Comparison of ENCODE assay signal across 15 mouse cellular contexts in the genomic region with DNA sequence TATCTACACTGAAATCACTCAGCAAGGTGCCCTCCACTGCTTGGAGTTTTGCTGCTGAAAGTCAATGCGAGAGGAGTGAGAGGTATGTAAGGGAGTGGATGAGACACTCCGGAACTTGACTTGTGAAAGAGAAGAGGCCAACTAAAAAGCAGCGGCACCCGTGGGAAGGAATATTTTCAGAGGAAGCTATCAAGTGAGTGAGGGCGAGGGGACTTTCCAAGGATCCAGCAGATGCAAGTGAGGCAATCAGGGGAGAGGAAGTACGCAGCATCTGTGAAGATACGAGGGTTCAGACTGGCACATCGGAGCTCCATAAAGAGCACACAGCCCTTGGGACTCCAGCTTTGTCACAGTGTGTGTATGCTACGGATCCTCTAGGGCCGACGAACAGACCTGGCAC. TPM values are rescaled to one million over a fixed set of nuclear protein-coding genes. Genes with fewer than 3 reads are reported as not detected.
A peak's percentile ranks its signal among the peaks of the same experiment; 100 is the strongest.
DNase-seq lines count a peak whose midpoint lies in the region; ATAC-seq lines count a peak whose summit lies in the region.
"Had no signal": no experiment of that assay in that cellular context is flagged by ENCODE, and none has a peak within 500 bp of the region (broad histone marks: within the 10 kb centered on the region; RNA-seq: fewer than 3 reads in every experiment).

No protein-coding gene starts in this region.

- DNase-seq in heart, adult 9 months (ENCODE audit: low spot score in 2 of 2), result peak; percentile 42 to 54
- peak; percentile 74 for DNase-seq in CD4-positive helper T cell, adult 2 months (ENCODE audit: low read depth, low spot score)
- DNase-seq in retina, embryonic 14.5 days (ENCODE audit: low spot score), result no peak
- no peak for DNase-seq in ovary, adult 18-20 months (ENCODE audit: low spot score)
- DNase-seq: cerebellum, postnatal 25 days; forebrain, postnatal 0 days; gastrocnemius, postnatal 14 days had no signal

- peaks cover 27% of the 10 kb centered on the region for H3K4me1 ChIP-seq in heart, embryonic 11.5 days (ENCODE audit: control insufficient read depth, insufficient read depth, low read length)

- peaks cover 6% of the 10 kb centered on the region for H3K27me3 ChIP-seq in heart, embryonic 11.5 days (ENCODE audit: control insufficient read depth, insufficient read depth, low read length)
- H3K27me3 ChIP-seq: kidney, embryonic 15.5 days had no signal

- no peak overlapping the region for H3K4me2 ChIP-seq in heart, embryonic 11.5 days
- H3K4me2 ChIP-seq: heart, embryonic 15.5 days; kidney, embryonic 15.5 days had no signal

- H3K9ac ChIP-seq in heart, embryonic 11.5 days (ENCODE audit: low read depth, low read length), result no peak overlapping the region
- H3K9ac ChIP-seq: forebrain, postnatal 0 days; heart, embryonic 15.5 days; kidney, embryonic 15.5 days had no signal

- no peak overlapping the region for H3K27ac ChIP-seq in heart, embryonic 11.5 days (ENCODE audit: low read depth, low read length)
- H3K27ac ChIP-seq: embryonic facial prominence, embryonic 10.5 days; heart, embryonic 15.5 days; kidney, embryonic 15.5 days; layer of hippocampus, adult 2 months had no signal

- H3K36me3 ChIP-seq in heart, embryonic 11.5 days (ENCODE audit: control insufficient read depth, insufficient read depth, low read length), result no peaks in the 10 kb centered on the region
- H3K36me3 ChIP-seq: embryonic facial prominence, embryonic 10.5 days; heart, embryonic 15.5 days; kidney, embryonic 15.5 days had no signal

- WGBS in heart, embryonic 11.5 days (ENCODE audit: insufficient replicate concordance), result 60% methylated on average over 11 of the region's 11 CpGs

- no peaks in the 10 kb centered on the region for H3K9me3 ChIP-seq in heart, embryonic 11.5 days (replicated peaks; ENCODE audit: control insufficient read depth, low read length)
- H3K9me3 ChIP-seq: embryonic facial prominence, embryonic 10.5 days; heart, embryonic 15.5 days; kidney, embryonic 15.5 days had no signal

- H3K4me3 ChIP-seq in heart, embryonic 11.5 days (ENCODE audit: low read depth, low read length), result no peak overlapping the region
- H3K4me3 ChIP-seq: embryonic facial prominence, embryonic 10.5 days; heart, embryonic 15.5 days; kidney, embryonic 15.5 days; layer of hippocampus, adult 2 months had no signal

- ATAC-seq in heart, embryonic 11.5 days (replicated peaks; ENCODE audit: insufficient number of reproducible peaks, low FRiP score, low TSS enrichment), result no peak
- ATAC-seq in activated CD4-positive, CD25-positive, alpha-beta regulatory T cell, adult 4 months, result peak; percentile 10
- peak; percentile 35 for ATAC-seq in megakaryocyte, adult 5-6 weeks (ENCODE audit: poor library complexity, severe bottlenecking)
- ATAC-seq: forebrain, postnatal 0 days; hindbrain, embryonic 16.5 days had no signal

RNA-seq across cellular contexts. Expression of gene Rap1a, which starts 2.5 kb away (rescaled TPM):
- polyA plus RNA-seq in heart, embryonic 11.5 days (2014; fragmentation: Nextera tagmentation; extraction: Ambion mirVana), result 72.6 and 77.5 TPM in 2 replicates
- 100 to 1,000 TPM; 168 to 210 TPM for polyA plus RNA-seq in activated CD4-positive, CD25-positive, alpha-beta regulatory T cell, adult 4 months (2017; shearing (Covaris generic))
- 278 and 301 TPM in 2 replicates for total RNA-seq in megakaryocyte, adult 5-6 weeks (2015)
- total RNA-seq in megakaryocyte, adult 5-6 weeks (2017), result 210 and 223 TPM in 2 replicates

Comparison
In these comparisons a context has a peak if more than half of its experiments do, and no peak if none do; other contexts are left out.
1. DNase-seq: peak in heart, adult 9 months (2 of 2) and CD4-positive helper T cell, adult 2 months (single experiment); none in retina, embryonic 14.5 days (single experiment) and ovary, adult 18-20 months (single experiment).